Mouse (Mus musculus) kidney, postnatal 14 days (tissue): ENCODE data around the gene Nfkbil1.

Experiments used
- DNase-seq: peaks from one replicate; pipeline ENCODE4 v3.0.0; 2022; ENCODE audit warnings: mixed read lengths

Nfkbil1 gene

DNA sequence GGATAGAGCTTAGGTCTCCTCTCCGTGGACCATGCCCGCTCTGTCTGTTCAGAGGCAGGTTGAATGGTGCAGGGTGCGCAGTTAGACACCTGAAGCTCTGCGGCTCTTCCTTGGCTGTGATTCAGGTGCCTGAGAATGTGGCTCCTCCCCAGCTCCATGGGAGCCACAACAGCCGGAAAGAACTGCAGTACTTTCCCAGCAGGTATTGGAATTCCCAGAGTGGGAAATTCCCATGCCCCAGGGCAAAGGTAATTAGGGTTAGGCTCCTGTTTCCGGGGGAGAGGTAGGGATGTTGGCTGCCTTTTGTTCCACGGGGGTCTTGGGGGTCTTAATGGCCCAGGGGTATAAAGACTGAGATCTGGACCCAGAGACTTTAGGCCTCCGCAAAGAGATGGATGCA, 36.6 kb downstream of the Nfkbil1 start:
- DNase-seq, result no peak

DNA sequence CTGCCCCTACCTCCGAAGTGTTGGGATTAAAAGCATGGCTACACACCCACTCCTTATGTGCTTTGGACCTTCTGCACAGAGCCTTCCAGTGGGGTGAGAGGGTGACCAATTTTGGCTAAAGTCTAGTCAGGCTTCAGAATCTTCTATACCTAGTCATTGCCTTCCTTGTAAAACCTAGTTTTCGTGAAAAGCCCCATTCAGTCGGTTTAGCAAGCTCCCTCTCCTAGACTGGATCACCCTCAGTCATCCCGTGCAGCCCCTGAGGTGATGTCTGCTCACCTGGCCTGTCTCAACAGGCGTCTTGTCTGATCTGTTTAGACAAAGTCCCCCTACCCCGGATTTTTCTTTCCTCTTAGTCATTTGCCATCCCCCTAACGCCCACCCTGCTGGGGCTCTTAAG, 37.6 kb downstream of the Nfkbil1 start:
- DNase-seq, result no peak

DNA sequence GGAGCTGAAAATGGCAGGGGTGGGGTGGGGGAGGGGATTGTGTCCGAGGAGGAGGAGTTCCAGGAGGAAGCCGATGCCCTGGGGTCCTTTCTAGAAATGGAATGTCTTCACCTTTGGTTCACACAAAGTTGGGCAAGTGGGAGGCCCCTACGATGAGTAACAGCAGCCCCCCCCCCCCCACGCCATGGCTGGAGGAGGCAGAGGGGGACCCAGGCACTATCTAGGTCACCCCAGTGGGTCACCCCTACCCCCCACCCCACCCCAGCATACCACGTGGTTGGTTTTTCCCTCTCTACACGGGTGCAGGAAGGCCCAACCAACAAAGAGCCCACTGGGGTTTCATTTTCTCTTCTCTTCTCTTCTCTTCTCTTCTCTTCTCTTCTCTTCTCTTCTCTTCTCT, 38.5 kb downstream of the Nfkbil1 start:
- no peak for DNase-seq

DNA sequence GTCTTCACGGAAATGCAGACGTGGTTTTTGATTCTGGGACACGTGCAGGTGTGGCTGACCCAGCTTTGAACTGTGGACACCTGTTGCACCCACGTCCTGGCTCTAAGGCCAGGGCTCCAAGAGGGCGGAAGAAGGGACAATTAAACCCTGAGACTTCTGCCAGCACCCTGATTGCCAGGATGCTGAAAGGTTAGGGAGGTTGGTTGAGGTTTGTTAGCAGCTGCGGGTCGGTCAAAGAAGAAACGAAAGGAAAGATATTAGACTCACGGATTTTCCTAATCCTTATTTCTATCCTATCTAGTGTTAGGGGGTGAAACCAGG, 39.3 kb downstream of the Nfkbil1 start:
- DNase-seq, result no peak

DNA sequence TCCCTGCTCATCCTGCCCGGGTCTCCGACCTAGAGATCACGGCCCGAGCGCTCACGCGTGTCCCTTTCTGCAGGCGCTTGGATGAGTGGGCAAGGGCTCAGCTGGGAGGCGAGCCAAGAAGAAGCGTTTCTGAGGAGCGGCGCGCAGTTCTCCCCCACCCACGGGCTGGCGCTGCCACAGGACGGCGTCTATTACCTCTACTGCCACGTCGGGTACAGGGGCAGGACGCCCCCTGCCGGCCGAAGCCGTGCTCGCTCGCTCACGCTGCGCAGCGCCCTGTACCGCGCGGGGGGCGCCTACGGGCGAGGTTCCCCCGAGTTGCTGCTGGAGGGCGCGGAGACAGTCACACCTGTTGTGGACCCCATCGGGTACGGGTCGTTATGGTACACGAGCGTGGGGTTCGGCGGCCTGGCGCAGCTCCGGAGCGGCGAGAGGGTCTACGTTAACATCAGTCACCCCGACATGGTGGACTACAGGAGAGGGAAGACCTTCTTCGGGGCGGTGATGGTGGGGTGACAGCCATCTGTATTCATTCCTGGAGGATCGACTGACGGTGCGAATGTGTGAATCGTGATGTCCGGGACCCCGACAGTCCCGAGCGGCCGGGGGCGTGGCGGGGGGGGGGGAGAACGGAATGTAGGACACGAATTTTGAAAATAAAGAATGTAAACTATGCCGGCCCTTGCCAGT, 39.8 kb downstream of the Nfkbil1 start:
- peak; percentile 84 for DNase-seq

DNA sequence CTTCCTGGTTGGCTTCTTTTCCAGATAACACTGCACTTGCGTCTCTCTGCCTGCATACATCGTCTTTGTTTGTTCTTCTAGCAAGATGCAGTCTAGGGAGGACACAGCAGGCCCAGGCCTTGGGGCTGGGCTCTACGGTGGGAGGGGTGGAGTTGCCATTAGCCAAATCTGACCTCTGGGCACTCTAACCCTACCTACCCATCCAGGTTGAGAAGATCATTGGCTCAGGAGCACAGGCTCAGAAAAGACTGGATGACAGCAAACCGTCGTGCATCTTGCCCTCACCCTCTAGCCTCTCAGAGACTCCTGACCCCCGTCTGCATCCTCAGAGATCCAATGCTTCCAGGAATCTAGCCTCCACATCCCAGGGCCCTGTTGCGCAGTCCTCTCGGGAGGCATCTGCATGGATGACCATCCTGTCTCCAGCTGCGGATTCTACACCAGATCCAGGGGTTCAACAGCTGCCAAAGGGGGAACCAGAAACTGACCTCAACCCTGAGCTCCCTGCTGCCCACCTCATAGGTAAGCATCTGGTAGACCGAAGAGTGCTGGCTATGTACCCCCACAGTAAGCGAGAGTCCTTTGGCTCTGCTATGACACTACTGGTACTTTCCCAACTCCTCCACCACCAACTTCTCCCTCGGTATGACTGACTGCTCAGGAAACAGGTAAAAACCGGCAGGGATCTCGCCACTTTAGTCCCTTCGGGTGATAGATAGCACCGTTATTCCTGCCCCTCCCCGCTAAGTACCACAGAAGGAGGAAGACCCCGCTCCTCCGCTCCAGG, 40.6 kb downstream of the Nfkbil1 start:
- DNase-seq, result no peak

DNA sequence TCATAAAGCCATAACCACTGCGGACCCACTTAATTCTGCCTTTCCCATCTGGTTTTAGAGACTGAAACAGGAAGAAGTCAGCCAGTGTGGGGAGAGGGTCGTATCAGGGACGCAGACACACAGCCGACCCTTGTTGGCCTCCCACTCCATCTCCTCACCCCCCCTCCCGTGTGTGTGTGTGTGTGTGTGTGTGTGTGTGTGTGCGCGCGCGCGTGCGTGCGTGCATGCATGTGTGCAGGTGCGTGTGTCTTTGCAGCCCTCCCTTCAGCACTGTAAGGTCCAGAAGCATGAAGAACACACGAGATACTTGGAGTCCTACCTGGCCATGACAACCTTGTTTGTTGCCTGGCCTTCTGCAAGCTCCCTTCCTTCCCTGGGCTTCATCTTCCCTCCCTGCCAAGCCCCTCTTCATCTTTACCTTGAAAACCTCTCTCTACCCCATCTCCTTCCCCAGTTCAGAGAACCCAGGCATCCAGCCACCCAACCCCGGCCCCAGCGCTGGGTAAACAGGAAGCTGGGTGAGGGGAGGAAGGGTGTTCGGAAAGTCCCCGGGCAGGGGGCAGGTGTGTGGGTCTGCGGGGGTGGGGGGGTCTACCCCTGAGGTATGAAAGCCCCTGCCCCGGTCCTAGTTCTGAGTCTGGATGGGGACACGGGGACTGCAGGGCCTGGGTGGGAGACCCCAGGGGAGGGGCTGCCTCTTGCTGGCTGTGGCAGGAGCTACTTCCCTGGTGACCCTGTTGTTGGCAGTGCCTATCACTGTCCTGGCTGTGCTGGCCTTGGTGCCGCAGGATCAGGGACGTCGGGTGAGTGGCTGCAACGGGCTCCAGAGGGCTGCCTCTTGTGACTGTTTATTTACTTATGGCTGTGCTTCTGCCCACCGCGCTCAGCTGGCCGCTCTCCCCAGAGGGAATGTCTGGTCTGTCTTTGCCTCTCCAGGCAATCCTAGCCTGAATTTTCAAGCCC, 41.4 kb downstream of the Nfkbil1 start, which contains the start of gene Ltb:
Gene Ltb, plus strand, starts transcription at position 559 of the 963 bp plus-strand sequence.
- no peak for DNase-seq

DNA sequence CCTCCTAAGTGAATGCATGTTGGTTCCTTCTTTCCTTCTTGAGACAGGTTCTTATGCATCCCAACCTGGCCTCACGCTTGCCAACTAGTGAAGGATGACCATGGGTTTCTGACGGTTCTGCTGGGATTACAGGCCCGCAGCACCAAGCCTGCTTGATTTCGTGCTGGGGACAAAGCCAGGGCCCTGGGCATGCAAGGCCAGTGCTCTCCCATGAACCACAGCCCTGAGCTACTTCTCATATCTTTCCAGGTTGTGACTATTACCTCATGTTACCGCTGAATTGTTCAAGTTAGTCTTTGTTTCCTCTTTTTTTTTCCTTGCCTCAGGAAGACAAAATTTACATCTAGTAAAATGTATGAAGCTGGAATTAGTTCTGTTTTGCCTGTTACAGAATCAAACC, 42.7 kb downstream of the Nfkbil1 start:
- DNase-seq, result no peak

DNA sequence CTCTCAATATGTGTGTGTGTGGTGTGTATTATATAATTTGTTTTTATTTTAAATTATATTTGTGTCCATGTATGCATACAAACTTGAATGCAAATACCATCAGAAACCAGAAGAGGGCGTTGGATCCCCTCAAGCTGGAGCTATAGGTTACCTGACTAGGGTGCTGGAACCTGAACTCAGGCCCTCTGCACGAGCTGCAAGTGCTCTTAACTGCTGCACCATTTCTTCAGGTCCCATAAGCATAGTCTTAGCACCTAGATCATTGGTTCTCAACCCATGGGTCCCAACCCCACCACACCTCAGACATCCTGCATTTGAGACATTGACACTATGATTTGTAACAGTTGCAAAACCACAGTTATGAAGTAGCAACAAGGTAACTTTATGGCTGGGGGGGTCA, 43.9 kb downstream of the Nfkbil1 start:
- DNase-seq, result no peak

DNA sequence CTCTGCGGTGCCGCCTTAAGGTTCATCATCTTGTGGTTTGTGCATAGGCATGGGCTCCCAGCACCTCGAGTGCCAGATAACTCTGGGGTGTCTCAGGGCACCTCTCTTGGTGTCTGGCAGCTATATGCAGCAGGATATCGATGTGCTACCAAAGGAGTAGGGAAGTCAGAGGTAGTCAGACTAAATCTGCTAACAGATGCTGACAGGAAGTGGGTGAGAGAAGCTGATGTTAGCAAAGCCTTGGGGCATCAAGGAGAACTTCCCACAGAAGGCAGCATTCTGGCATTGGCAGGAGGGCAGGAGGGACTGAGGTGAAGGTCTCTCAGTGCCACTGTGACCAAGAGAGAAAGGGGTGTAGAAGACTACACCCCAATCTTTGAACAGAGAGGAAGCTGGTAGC, 45.5 kb downstream of the Nfkbil1 start:
- no peak for DNase-seq

DNA sequence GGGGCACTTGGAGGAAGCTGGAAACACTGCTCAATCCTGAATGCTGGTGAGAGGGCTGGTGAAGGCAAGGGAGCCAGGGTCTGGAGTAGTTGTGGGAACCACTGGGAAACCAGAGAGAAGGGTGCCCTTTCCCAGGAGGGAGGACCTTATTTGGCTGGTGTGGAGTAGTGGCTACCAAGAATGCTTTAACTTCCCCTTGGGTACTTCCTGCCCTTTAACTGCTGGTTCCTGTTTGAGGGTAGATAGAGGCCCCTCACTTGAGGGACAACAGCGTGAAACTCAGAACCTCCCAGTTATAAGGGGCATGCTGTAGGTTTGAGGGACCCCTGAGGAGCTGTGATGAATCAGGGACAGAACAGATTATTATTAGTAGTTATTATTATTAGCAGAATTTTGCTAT, 46.4 kb downstream of the Nfkbil1 start:
- no peak for DNase-seq

DNA sequence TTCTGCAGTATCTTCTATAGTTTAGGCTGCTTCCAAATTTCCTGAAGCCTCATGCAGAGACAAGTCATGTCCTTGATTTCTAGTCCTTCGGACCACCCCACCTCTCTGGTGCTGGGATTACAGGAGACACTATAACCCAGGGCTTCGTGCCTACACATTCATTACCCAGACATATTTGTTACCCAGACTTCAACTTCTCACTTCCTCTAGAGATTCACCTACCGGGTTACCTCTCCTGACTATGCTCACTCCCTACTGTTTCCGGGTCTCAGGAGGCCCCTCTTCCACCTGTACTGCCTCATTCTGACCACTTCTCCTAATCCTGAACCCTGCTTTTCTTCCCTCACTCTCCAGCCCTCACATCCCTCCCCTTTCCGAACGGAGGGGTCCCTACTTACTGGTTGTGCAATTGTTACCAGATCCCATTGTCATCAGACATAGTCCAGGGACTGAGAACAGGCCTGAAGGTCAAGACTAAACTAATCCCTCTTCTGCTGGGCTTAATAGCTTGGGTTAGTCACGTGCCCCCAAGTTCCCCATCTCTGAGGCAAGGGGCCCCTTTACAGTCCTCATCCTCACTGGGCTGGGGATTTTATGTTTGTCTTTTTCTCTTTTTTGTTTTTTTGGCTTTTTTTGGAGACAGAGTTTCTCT, 47.5 kb downstream of the Nfkbil1 start, which contains the start of gene Lst1:
Gene Lst1, minus strand, starts transcription at position 481 of the 652 bp plus-strand sequence.
- DNase-seq, result no peak

DNA sequence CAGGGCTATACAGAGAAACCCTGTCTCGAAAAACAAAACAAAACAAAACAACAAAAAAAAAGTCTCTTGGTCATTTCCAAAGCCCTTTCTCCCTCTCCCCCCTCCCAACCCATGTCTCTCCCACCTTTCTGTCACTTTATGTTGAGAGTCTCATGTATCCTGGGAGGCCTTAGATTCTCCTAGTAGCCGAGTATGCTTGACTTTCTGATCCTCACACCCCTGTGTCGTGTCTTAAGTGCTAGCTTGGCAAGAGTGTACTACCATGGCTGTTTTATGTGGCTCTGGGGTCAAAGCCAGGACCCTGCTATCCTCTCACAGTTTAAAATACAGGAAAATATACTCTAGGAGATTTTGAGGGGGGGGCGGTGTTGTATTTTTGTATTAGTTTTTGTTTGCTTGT, 48.2 kb downstream of the Nfkbil1 start:
- DNase-seq, result no peak

DNA sequence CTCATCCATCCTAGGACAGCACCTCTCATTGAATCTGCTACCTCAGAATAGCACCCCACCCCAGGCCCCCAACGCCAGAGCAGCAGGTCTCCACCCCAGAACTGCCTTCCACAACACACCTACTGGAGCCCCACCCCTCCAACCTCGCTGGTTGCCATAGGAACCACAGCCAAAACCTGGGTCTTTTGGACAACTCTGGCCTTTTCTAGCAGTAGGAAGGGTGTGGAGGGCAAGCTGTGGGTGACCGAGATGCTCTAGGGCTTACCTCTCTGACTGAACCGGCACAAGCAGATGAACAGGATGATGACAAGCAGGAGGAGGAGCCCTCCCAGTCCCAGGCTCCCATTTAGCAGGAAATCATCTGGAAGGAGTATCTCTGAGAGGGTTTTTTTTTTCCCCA, 48.9 kb downstream of the Nfkbil1 start:
- no peak for DNase-seq

DNA sequence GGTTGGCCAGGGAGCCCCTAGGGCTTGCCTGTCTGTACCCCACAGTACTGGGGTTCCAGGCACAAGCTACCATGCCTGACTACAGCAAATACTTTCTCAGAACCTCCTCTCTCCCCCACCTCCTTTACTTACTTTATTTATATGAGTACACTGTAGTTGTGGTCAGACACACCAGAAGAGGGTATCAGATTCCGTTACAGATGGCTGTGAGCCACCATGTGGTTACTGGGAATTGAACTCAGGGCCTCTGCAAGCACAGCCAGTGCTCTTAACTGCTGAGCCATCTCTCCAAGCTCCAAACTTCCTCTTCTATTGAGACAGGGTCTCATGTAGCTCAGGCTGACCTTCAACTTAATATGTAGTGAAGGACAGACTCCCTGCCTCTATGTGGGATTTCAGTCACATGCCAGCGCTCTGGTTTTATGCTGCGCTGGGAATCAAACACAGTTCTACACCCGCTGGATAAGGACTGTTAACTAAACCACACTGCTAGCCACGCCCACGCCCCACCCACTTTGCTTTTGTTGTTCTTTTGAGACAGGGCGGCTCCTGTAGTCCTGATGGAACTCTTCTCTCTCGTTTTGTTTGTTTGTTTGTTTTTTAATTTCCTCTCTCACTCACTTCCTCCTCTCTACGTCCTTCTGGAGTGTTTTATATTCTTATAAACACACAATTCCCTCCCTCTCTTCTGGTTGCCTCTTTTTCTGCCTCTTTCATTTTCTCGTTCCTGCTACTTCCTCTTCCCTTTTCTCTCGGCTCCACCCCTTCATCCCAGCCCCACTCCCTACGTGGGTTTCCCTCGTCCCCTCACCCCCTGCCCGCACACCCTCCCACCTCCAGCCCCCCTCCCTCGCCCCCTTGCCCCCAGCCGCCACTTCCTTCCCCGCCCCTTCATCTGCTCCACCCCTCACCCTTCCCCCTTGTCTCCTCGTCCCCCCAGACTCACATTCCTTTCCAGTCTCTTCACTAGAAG, 49.7 kb downstream of the Nfkbil1 start:
- peak; percentile 82 for DNase-seq

DNA sequence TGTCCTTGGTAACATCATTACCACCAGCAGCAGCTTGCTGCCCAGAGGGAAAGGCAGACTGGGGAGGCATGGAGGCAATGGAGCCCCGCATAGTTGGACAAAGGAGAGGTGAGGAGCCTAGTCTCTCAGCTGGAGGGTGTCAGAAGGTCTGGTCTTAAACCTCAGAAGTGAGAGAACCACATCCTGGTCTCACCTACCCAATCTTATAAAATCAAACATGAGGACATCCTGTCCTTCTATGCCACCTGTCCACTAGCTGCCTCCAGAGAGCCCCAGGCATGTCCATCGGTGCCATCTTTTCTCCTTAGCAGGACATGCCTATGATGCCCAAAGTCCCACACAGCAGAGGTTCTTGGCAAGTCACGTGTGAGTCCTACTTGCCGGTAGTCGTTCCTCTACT, 55.5 kb downstream of the Nfkbil1 start:
- no peak for DNase-seq

DNA sequence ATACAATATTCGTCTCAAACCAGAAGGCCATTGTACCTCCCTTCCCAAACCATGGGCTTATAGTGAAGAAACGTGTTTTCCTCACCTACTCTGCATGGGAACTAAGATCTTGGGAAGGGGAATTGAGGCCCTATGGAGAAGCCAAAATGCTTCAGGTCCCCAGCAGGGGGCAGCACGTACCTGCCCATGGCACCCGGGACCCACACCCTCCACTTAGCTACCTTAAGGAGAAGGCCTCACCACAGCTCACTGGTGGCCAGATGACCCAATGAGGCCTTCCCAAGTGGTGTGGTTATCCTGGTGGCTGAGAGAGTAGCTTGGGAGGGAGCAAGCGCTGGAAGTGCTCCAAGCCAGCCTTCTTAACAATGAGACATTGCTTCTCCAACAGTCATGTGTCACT, 57.1 kb downstream of the Nfkbil1 start:
- peak; percentile 79 for DNase-seq

DNA sequence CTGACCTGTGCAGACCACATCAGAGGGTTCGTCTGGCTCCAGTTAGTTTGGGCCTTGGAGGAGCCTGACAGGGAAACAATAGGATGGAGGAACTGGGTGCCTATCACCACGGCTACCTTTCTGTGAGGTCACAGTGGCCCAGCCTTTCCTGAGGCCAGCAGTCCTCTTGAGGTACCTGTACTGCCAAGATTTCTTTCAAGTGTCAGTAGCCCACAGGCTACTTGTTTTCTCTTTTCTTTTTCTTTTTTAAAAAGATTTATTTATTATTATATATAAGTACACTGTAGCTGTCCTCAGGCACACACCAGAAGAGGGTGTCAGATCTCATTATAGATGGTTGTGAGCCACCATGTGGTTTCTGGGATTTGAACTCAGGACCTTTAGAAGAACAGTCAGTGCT, 59.6 kb downstream of the Nfkbil1 start, which contains the start of gene Aif1:
Gene Aif1, minus strand, starts transcription at position 101 of the 400 bp plus-strand sequence.
- no peak for DNase-seq

DNA sequence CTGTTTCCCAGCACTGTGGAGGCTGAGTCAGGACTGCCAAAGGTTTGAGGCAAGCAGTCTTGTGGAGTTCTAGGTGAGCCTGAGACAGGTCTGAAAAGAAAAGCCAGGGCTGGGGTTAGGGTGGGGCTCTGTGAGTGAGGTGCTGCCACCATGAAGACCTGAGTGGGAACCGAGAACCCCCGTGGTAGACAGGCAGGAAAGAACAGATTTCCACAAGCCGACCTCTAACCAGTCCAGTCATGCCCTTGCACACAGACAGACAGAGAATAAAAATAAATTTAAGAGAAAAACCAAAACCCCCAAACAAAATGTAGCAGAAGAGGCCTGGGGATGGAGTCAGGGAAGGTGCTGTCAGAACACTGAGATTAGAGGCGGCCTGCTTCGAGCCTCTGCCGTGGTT, 60.2 kb downstream of the Nfkbil1 start:
- no peak for DNase-seq

DNA sequence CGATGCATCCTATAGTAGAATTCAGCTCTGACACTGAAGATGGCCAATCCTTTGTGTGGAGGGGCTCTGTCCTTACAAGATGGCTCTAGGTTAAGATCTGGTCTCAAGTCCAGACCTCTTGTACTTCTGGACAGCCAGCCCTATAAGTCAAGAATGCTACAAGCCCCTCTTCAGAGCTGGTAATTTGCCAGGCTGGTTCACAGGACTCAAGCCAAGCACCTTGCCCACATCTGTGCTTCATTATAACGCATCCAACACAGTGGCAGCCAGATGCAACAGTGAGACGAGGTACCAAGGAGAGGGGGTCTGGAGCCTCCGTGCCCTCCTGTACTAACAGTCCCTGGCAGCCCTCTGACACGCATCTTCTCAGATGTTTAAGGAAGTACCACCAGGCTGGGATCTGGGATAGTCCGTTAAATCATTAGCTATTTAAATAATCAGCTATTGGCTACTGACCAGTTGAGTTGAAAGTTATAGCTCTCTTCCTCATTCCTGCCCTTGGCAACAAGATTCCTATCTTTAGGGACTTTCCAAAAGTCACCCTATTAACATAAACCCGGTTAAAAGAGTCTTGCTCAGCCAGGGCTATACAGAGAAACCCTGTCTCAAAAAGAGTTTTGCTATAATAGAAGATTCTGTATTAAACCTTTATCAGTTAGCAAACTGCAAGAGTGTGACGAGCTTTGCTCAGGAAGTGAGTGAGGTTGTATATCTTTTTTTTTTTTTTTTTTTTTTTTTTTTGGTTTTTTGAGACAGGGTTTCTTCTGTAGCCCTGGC, 61.2 kb downstream of the Nfkbil1 start:
- no peak for DNase-seq

DNA sequence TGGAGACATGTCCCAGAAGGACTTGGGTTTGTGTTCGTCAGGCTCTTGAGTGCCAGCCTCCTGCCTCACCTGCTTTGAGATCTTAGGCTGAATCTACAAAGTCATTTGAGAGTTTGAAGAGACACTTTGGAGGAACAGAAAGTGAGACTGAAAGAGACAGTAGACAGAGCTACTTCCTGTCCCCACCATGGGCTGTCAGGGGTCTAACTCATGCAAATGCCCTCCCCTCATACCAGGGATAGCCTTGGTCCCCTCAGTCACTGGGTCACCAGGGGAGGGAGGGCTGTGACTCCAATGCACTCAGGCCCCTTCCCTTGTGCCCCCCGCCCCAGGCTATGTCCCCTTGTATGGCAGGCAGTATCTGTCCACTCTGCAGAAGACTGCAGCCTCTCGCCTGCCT, 62.3 kb downstream of the Nfkbil1 start:
- no peak for DNase-seq
